Mouse (Mus musculus): ENCODE measurements around the gene Hist1h2bf. TPM values are rescaled to one million over a fixed set of nuclear protein-coding genes. Genes with fewer than 3 reads are reported as not detected.

Hist1h2bf gene
- total RNA-seq (2017) = 223 and 278 TPM in 2 replicates

DNA sequence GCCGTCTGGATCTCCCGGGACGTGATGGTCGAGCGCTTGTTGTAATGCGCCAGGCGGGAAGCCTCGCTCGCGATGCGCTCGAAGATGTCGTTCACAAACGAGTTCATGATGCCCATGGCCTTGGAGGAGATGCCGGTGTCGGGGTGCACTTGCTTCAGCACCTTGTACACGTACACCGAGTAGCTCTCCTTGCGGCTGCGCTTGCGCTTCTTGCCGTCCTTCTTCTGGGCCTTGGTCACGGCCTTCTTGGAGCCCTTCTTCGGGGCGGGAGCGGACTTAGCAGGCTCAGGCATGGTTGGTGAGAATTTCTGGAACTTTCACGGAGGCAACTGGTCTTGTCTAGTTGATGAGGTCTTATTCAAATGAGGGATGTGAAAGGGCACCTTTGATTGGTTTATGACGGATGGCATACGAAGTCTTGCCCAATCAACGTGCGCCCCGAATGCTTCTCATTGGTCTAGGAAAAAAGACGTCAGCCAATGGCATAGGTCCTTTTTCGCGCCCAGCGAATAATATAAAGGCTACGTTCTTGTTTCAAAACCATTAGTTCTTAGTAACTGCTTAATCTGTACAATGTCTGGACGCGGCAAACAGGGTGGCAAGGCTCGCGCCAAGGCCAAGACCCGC is at the start of gene Hist1h2bf, which contains the start of gene Hist1h2ad:
Gene Hist1h2bf, minus strand, starts transcription at position 299 of the 627 bp plus-strand sequence.
Gene Hist1h2ad, plus strand, starts transcription at position 484 of the 627 bp plus-strand sequence.
- ATAC-seq (replicated peaks in 1 of 2; ENCODE audit: insufficient read depth in 1 of 2, low FRiP score in 2 of 2, low TSS enrichment in 1 of 2, low read depth in 1 of 2, poor library complexity in 2 of 2, severe bottlenecking in 2 of 2) = peak; percentile 82 to 83

GRCm38 (mm10) chr13:23622861-23623450 is 49.0 kb upstream of the Hist1h2bf start:
- ATAC-seq (replicated peaks in 1 of 2; ENCODE audit: insufficient read depth in 1 of 2, low FRiP score in 2 of 2, low TSS enrichment in 1 of 2, low read depth in 1 of 2, poor library complexity in 2 of 2, severe bottlenecking in 2 of 2) = no peak

DNA sequence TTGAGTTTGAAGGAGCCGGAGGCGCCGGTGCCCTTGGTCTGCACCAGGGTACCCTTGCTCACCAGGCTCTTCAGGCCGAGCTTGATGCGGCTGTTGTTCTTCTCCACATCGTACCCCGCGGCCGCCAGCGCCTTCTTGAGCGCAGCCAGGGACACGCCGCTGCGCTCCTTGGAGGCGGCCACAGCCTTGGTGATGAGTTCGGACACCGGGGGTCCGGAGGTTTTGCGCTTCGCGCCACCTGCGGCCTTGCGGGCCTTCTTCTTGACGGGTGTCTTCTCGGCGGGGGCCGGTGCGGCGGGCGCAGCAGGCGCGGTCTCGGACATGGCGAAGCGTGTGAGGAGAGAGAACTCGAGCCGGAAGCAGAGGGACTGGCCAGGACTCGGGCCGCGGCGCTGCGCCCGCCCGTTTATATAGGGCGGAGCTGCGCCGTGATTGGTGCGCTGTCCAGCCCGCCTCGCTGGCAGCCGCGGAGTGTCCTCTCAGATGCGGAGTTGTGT is 48.2 kb upstream of the Hist1h2bf start, which contains the start of gene Hist1h1e:
Gene Hist1h1e, minus strand, starts transcription at position 384 of the 497 bp plus-strand sequence.
- ATAC-seq (replicated peaks in 1 of 2; ENCODE audit: insufficient read depth in 1 of 2, low FRiP score in 2 of 2, low TSS enrichment in 1 of 2, low read depth in 1 of 2, poor library complexity in 2 of 2, severe bottlenecking in 2 of 2) = peak; percentile 61 to 68

DNA sequence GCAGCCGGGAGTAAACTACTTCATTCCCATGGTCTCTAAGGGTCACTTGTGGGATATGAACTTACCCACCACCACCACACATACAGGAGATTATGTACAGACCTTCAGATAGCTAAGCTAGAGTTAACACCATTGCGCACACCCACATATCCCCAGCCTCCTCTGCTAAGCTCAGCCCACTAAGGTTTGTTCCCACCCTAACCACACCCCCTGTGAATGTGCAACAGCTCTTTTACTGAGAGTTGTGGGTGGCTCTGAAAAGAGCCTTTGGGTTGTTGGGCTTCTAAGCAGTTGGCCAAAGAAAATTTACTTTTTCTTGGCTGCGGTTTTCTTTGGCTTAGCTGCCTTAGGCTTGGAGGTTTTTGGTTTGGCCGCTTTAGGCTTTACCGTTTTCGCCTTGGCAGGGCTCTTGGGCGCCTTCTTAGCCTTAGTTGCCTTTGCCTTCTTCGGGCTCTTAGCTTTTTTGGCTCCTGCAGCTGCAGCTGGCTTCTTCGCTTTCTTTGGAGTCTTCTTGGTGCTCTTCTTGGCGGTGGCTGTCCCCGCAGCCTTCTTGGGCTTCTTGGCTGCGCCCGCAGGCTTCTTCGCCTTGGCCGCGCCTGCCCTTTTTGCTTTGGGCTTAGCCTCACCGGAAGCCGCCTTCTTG is 47.7 kb upstream of the Hist1h2bf start:
- peak; percentile 80 to 81 for ATAC-seq (replicated peaks in 1 of 2; ENCODE audit: insufficient read depth in 1 of 2, low FRiP score in 2 of 2, low TSS enrichment in 1 of 2, low read depth in 1 of 2, poor library complexity in 2 of 2, severe bottlenecking in 2 of 2)

DNA sequence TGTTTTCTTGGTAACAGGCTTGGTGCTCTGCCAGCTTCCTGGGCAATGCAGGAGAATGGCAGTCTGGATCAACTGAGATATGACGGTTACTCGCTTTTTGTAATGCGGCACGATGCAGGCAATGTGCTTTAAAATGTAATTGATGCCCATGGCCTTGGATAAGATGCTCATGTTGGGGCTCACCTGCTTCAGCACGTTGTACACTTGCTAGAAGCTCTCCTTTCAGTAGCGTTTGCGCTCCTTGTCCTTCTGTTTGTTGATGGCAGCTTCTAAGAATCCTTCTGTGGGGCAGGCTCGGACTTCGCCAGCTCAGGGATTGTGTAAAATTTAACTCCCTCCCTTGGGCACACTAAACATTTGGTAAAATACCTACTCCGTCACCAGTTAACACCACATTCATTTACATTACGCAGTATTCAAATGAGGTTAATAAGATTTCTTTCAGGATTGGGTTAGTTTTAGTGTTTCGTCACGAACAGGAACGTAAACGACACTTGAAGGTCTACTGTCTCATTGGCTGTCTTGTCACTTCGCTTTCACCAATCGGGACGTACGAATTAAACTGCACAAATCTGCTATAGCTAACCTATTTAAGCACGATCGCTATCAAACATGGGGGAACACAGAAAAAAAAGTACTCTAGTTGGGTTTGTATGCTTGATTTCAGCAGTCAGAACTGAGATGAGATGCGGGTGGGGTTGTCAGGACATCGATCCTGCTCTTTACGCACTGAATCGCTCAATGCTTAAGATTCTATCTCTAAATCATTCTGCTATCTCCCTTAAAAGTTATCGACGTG is 46.9 kb upstream of the Hist1h2bf start, which contains the start of gene Hist1h2be:
Gene Hist1h2be, minus strand, starts transcription at position 392 of the 799 bp plus-strand sequence.
- peak; percentile 61 to 73 for ATAC-seq (replicated peaks in 1 of 2; ENCODE audit: insufficient read depth in 1 of 2, low FRiP score in 2 of 2, low TSS enrichment in 1 of 2, low read depth in 1 of 2, poor library complexity in 2 of 2, severe bottlenecking in 2 of 2)

DNA sequence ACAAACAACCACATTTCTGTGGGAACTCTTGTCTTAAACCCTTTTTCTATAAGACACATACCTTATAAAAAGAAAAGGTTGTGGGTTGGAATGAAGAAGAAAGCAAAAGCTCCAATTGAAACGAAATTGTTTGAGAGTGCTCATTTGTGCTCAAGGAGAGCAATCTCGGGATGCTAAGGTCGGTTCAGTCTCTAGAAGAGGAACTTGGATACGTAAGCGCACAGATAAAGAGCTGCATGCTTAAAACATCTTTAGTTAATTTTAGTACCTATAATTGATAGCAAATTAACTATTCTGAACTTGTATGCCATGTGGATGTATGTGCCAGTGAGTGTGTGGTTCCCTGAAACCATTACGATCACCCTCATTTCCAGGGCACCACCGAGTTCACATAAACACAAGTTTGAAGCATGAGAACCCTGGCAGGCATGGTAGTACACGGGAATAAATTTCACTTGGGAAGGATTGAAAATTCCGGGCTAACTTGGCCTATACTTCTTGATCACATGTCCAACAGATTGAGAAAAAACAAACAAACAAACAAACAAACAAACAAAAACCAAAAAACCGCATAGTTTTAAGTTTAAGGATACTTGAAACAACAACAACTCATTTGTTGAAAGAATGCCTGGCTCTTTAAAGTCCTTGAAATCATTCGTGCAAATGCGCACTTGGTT is 46.2 kb upstream of the Hist1h2bf start:
- no peak for ATAC-seq (replicated peaks in 1 of 2; ENCODE audit: insufficient read depth in 1 of 2, low FRiP score in 2 of 2, low TSS enrichment in 1 of 2, low read depth in 1 of 2, poor library complexity in 2 of 2, severe bottlenecking in 2 of 2)

DNA sequence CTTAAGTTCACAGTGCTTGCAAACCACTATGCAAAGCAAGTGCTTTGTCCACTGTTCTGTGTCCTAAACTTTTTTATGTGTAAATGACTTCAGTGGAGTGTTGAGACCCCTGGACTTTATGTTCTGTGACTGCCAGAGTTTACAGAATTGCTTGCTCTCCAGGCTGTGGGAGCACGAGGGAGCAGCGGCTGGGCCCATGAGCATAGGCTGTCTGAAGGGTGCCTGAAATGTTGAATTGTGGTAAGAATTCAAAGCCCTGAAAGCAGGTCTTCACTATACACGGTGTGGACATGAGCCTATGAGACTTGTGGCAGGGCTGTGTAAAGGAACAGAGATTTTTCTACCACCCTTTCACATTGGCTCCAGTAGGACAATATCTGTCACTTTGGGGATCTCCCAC is 37.6 kb upstream of the Hist1h2bf start:
- ATAC-seq (replicated peaks in 1 of 2; ENCODE audit: insufficient read depth in 1 of 2, low FRiP score in 2 of 2, low TSS enrichment in 1 of 2, low read depth in 1 of 2, poor library complexity in 2 of 2, severe bottlenecking in 2 of 2) = no peak

- ATAC-seq (replicated peaks in 1 of 2; ENCODE audit: insufficient read depth in 1 of 2, low FRiP score in 2 of 2, low TSS enrichment in 1 of 2, low read depth in 1 of 2, poor library complexity in 2 of 2, severe bottlenecking in 2 of 2) = no peak
Observed at GRCm38 (mm10) chr13:23610393-23610792, 36.4 kb upstream of the Hist1h2bf start.

GRCm38 (mm10) chr13:23609844-23610243 is 35.8 kb upstream of the Hist1h2bf start:
- no peak for ATAC-seq (replicated peaks in 1 of 2; ENCODE audit: insufficient read depth in 1 of 2, low FRiP score in 2 of 2, low TSS enrichment in 1 of 2, low read depth in 1 of 2, poor library complexity in 2 of 2, severe bottlenecking in 2 of 2)

DNA sequence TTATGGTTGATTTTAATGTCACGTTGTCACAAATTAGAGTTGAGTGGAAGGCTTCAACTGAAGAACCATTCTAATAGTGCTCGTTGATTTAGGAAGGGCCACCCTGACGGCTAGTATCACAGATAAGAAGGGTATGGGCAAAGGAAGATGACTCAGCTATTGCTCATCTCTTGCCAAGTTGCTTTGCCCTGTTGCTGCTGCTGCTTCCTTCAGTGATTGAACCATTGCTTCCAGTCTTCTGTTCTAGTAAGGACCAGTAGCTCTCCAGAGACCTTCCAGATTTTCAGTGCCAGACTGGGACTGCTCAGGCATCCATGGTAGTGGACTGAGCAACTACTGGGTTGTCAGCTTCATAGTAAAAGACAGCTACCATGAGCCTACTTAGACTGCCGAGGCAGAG is 35.2 kb upstream of the Hist1h2bf start:
- ATAC-seq (replicated peaks in 1 of 2; ENCODE audit: insufficient read depth in 1 of 2, low FRiP score in 2 of 2, low TSS enrichment in 1 of 2, low read depth in 1 of 2, poor library complexity in 2 of 2, severe bottlenecking in 2 of 2) = no peak; a peak in 1 of 4 replicates

- ATAC-seq (replicated peaks in 1 of 2; ENCODE audit: insufficient read depth in 1 of 2, low FRiP score in 2 of 2, low TSS enrichment in 1 of 2, low read depth in 1 of 2, poor library complexity in 2 of 2, severe bottlenecking in 2 of 2) = no peak
Observed at GRCm38 (mm10) chr13:23605052-23605451, 31.1 kb upstream of the Hist1h2bf start.

DNA sequence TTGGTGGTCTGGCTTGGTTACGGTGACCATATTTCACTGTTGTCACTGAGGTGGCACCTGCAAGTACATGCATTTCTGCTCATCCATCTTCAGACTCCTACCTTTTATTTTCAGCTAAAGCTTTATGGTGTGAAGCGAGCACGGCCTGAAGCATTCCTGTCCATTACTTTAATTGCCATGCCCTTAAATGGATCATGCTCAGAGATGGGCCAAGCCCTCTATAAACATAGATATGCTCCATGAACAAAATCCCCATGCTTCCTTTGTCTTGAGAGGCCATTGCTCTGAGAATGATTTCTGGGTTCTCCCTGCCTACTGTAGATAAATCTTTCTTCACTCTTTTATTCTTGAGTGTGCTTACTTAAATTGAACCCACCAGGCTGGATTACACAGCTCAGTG is 30.5 kb upstream of the Hist1h2bf start:
- no peak for ATAC-seq (replicated peaks in 1 of 2; ENCODE audit: insufficient read depth in 1 of 2, low FRiP score in 2 of 2, low TSS enrichment in 1 of 2, low read depth in 1 of 2, poor library complexity in 2 of 2, severe bottlenecking in 2 of 2)

DNA sequence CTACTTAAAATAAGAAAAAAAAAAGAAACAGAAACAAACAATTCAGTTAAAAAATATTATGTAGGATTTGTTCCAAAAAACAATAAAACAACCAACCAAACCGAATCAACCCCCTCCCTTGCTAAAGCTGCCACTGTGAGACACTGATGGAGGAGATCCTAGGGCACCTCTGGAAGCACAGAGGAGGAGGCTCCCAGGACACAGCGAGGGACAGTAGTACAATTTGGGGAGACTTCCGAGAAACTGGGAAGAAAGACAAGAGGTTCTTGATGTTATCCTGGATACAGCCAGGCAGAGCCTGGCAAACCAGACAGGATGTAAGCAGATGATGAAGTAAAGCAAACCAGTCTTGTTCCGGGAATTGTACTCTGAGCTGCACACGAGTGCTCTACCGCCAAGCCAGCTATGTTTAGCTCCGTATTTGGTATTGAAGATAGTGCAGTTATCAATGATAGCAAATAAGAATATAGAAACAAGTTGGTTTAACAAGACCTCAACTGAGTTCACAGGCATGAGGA is 29.2 kb upstream of the Hist1h2bf start:
- ATAC-seq (replicated peaks in 1 of 2; ENCODE audit: insufficient read depth in 1 of 2, low FRiP score in 2 of 2, low TSS enrichment in 1 of 2, low read depth in 1 of 2, poor library complexity in 2 of 2, severe bottlenecking in 2 of 2) = no peak

- peak; percentile 34 to 74; a peak in 3 of 4 replicates for ATAC-seq (replicated peaks in 1 of 2; ENCODE audit: insufficient read depth in 1 of 2, low FRiP score in 2 of 2, low TSS enrichment in 1 of 2, low read depth in 1 of 2, poor library complexity in 2 of 2, severe bottlenecking in 2 of 2)
Observed at GRCm38 (mm10) chr13:23597957-23598356, 24.0 kb upstream of the Hist1h2bf start.

DNA sequence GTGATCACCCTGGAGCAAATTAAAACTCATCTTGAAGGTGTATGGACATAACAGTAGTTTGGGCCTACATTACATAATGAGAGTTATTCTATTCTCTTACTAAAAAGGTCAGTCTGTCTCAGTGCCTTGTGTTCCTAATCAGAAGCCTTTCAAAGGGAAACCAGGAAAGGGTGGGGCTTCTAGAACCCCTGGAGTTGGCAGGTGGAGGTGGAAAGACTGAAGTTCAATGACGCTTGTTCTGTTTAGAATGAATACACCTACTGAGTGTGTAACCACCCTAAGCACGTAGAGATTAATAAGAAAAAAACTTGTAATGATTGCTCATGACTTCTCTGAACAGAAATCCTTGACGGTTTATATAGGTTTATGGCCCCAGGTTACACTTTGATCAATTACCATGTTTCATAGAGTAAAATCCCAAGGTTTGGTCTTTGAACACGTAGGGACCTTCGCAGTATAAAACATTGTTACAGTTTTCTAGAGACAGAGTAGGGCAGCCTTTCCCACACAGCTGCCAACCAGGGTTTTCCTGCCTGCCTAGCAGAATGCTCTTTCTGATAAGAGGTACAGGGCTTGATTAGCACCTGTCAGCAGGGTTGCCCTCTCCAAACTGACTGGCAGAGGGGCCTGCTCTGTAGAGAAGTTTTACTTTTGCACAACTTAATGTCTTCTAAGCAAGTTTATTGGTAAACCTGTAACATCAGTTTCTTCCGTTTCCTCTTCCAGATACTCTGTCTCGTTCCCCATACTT is 21.8 kb upstream of the Hist1h2bf start:
- ATAC-seq (replicated peaks in 1 of 2; ENCODE audit: insufficient read depth in 1 of 2, low FRiP score in 2 of 2, low TSS enrichment in 1 of 2, low read depth in 1 of 2, poor library complexity in 2 of 2, severe bottlenecking in 2 of 2) = no peak; a peak in 1 of 4 replicates

GRCm38 (mm10) chr13:23595185-23595584 is 21.2 kb upstream of the Hist1h2bf start:
- no peak for ATAC-seq (replicated peaks in 1 of 2; ENCODE audit: insufficient read depth in 1 of 2, low FRiP score in 2 of 2, low TSS enrichment in 1 of 2, low read depth in 1 of 2, poor library complexity in 2 of 2, severe bottlenecking in 2 of 2)
